Mouse (Mus musculus): ENCODE data around the gene Ccdc47. TPM values are rescaled to one million over a fixed set of nuclear protein-coding genes. Genes with fewer than 3 reads are reported as not detected.

The Ccdc47 gene
- polyA plus RNA-seq (2015; fragmentation: Nextera tagmentation; extraction: Ambion mirVana), result 87.3 and 88.2 TPM in 2 replicates

GRCm38 (mm10) chr11:106215927-106216729 is at the start of gene Ccdc47:
Gene Ccdc47, minus strand, starts transcription at chr11:106216344.
- H3K4me2 ChIP-seq, result peak within 1 kb of the TSS; percentile 64
- H3K27ac ChIP-seq, result peak within 1 kb of the TSS; percentile 97
- peak within 1 kb of the TSS; percentile 100 for H3K9ac ChIP-seq
- peaks cover 33% of the 10 kb centered on the region for H3K4me1 ChIP-seq (replicated peaks)
- H3K27me3 ChIP-seq, result no peaks in the 10 kb centered on the region
- peaks cover 17% of the 10 kb centered on the region for H3K36me3 ChIP-seq
- peak within 1 kb of the TSS; percentile 100 for H3K4me3 ChIP-seq
- ATAC-seq (replicated peaks; ENCODE audit: insufficient number of reproducible peaks, insufficient read depth, low FRiP score, low read depth), result peak; percentile 97
- H3K9me3 ChIP-seq (replicated peaks), result no peaks in the 10 kb centered on the region
- WGBS, result under 1% methylated on average over 46 of the region's 46 CpGs

GRCm38 (mm10) chr11:106265570-106265969 is 49.4 kb upstream of the Ccdc47 start:
- Histone ChIP-seq H3K4me1 (replicated peaks) (peaks cover 26% of the 10 kb centered on the region), H3K27ac (no peak overlapping the region), H3K9ac (no peak overlapping the region), H3K4me2 (no peak overlapping the region), H3K9me3 (replicated peaks) (no peaks in the 10 kb centered on the region), H3K4me3 (no peak overlapping the region), H3K36me3 (peaks cover 66% of the 10 kb centered on the region), H3K27me3 (no peaks in the 10 kb centered on the region)
- ATAC-seq (replicated peaks; ENCODE audit: insufficient number of reproducible peaks, insufficient read depth, low FRiP score, low read depth), result no peak
- WGBS, result 86% methylated on average over 4 of the region's 4 CpGs

- Histone ChIP-seq H3K27ac (no peak overlapping the region), H3K27me3 (no peaks in the 10 kb centered on the region), H3K4me1 (replicated peaks) (peaks cover 22% of the 10 kb centered on the region), H3K36me3 (peaks cover 66% of the 10 kb centered on the region), H3K9me3 (replicated peaks) (no peaks in the 10 kb centered on the region), H3K9ac (no peak overlapping the region), H3K4me3 (no peak overlapping the region), H3K4me2 (no peak overlapping the region)
- no peak for ATAC-seq (replicated peaks; ENCODE audit: insufficient number of reproducible peaks, insufficient read depth, low FRiP score, low read depth)
- 88% methylated on average over 15 of the region's 15 CpGs for WGBS
These were observed 48.8 kb upstream of the Ccdc47 start for GRCm38 (mm10) chr11:106264988-106265387.

- no peaks in the 10 kb centered on the region for H3K27me3 ChIP-seq
- H3K9me3 ChIP-seq (replicated peaks), result no peaks in the 10 kb centered on the region
- WGBS, result 83% methylated on average over 9 of the region's 9 CpGs
- no peak overlapping the region for H3K4me2 ChIP-seq
- ATAC-seq (replicated peaks; ENCODE audit: insufficient number of reproducible peaks, insufficient read depth, low FRiP score, low read depth), result no peak
- H3K27ac ChIP-seq, result no peak overlapping the region
- no peak overlapping the region for H3K4me3 ChIP-seq
- H3K36me3 ChIP-seq, result peaks cover 71% of the 10 kb centered on the region
- H3K4me1 ChIP-seq (replicated peaks), result peaks cover 19% of the 10 kb centered on the region
- H3K9ac ChIP-seq, result no peak overlapping the region
These were observed 47.8 kb upstream of the Ccdc47 start for GRCm38 (mm10) chr11:106263963-106264362.

GRCm38 (mm10) chr11:106260826-106261450 is 44.8 kb upstream of the Ccdc47 start:
- Histone ChIP-seq H3K4me2 (no peak overlapping the region), H3K27me3 (no peaks in the 10 kb centered on the region), H3K9ac (no peak overlapping the region), H3K9me3 (replicated peaks) (no peaks in the 10 kb centered on the region), H3K4me3 (no peak overlapping the region), H3K27ac (no peak overlapping the region), H3K36me3 (peaks cover 64% of the 10 kb centered on the region), H3K4me1 (replicated peaks) (peaks cover 13% of the 10 kb centered on the region)
- no peak for ATAC-seq (replicated peaks; ENCODE audit: insufficient number of reproducible peaks, insufficient read depth, low FRiP score, low read depth)
- WGBS, result 73% methylated on average over 14 of the region's 14 CpGs

GRCm38 (mm10) chr11:106256775-106257174 is 40.6 kb upstream of the Ccdc47 start:
- Histone ChIP-seq H3K27ac (no peak overlapping the region; the same call in 1 of the 2 replicates), H3K4me1 (replicated peaks) (peaks cover 23% of the 10 kb centered on the region), H3K4me3 (peak overlapping the region; percentile 93), H3K9me3 (replicated peaks) (no peaks in the 10 kb centered on the region), H3K4me2 (peak overlapping the region; percentile 94), H3K36me3 (peaks cover 40% of the 10 kb centered on the region), H3K27me3 (no peaks in the 10 kb centered on the region), H3K9ac (peak overlapping the region; percentile 90)
- ATAC-seq (replicated peaks; ENCODE audit: insufficient number of reproducible peaks, insufficient read depth, low FRiP score, low read depth), result no peak
- WGBS, result 56% methylated on average over 5 of the region's 5 CpGs

GRCm38 (mm10) chr11:106255685-106256451 is 39.7 kb upstream of the Ccdc47 start, which contains the start of the genes Ftsj3 and Psmc5:
Gene Ftsj3, minus strand, starts transcription at chr11:106256079.
Gene Psmc5, plus strand, starts transcription at chr11:106256154.
- Histone ChIP-seq H3K4me1 (replicated peaks) (peaks cover 23% of the 10 kb centered on the region), H3K27me3 (no peaks in the 10 kb centered on the region), H3K4me2 (peak within 1 kb of the TSS; percentile 94), H3K27ac (peak within 1 kb of the TSS; percentile 78), H3K9ac (peak within 1 kb of the TSS; percentile 90), H3K4me3 (peak within 1 kb of the TSS; percentile 93), H3K36me3 (peaks cover 40% of the 10 kb centered on the region), H3K9me3 (replicated peaks) (no peaks in the 10 kb centered on the region)
- ATAC-seq (replicated peaks; ENCODE audit: insufficient number of reproducible peaks, insufficient read depth, low FRiP score, low read depth), result peak; percentile 93
- under 1% methylated on average over 42 of the region's 42 CpGs for WGBS

GRCm38 (mm10) chr11:106255174-106255573 is 39.0 kb upstream of the Ccdc47 start:
- Histone ChIP-seq H3K4me2 (peak overlapping the region; percentile 94), H3K9me3 (replicated peaks) (no peaks in the 10 kb centered on the region), H3K36me3 (peaks cover 47% of the 10 kb centered on the region), H3K4me1 (replicated peaks) (peaks cover 23% of the 10 kb centered on the region), H3K27ac (peak overlapping the region; percentile 78; the same call in 1 of the 2 replicates), H3K9ac (peak overlapping the region; percentile 70), H3K27me3 (no peaks in the 10 kb centered on the region), H3K4me3 (peak overlapping the region; percentile 93)
- ATAC-seq (replicated peaks; ENCODE audit: insufficient number of reproducible peaks, insufficient read depth, low FRiP score, low read depth), result no peak
- 2% methylated on average over 22 of the region's 22 CpGs for WGBS

GRCm38 (mm10) chr11:106254767-106255166 is 38.6 kb upstream of the Ccdc47 start:
- H3K4me2 ChIP-seq, result peak overlapping the region; percentile 94
- peaks cover 51% of the 10 kb centered on the region for H3K36me3 ChIP-seq
- no peaks in the 10 kb centered on the region for H3K27me3 ChIP-seq
- H3K4me1 ChIP-seq (replicated peaks), result peaks cover 23% of the 10 kb centered on the region
- no peak for ATAC-seq (replicated peaks; ENCODE audit: insufficient number of reproducible peaks, insufficient read depth, low FRiP score, low read depth)
- peak overlapping the region; percentile 70 for H3K9ac ChIP-seq
- H3K9me3 ChIP-seq (replicated peaks), result no peaks in the 10 kb centered on the region
- WGBS, result 8% methylated on average over 2 of the region's 2 CpGs
- no peak overlapping the region for H3K27ac ChIP-seq
- H3K4me3 ChIP-seq, result peak overlapping the region; percentile 93

GRCm38 (mm10) chr11:106249326-106249725 is 33.2 kb upstream of the Ccdc47 start:
- Histone ChIP-seq H3K27ac (no peak overlapping the region), H3K4me2 (no peak overlapping the region), H3K4me3 (no peak overlapping the region), H3K9ac (no peak overlapping the region), H3K4me1 (replicated peaks) (0 out of 2 replicates have a peak, but pooled peaks cover 2% of the 10 kb centered on the region), H3K27me3 (no peaks in the 10 kb centered on the region), H3K36me3 (peaks cover 90% of the 10 kb centered on the region), H3K9me3 (replicated peaks) (no peaks in the 10 kb centered on the region)
- no peak for ATAC-seq (replicated peaks; ENCODE audit: insufficient number of reproducible peaks, insufficient read depth, low FRiP score, low read depth)
- WGBS, result 85% methylated on average over 7 of the region's 7 CpGs

- WGBS, result 92% methylated on average over 1 of the region's 1 CpGs
- 0 out of 2 replicates have a peak, but pooled peaks cover 2% of the 10 kb centered on the region for H3K4me1 ChIP-seq (replicated peaks)
- peaks cover 98% of the 10 kb centered on the region for H3K36me3 ChIP-seq
- no peak overlapping the region for H3K4me3 ChIP-seq
- no peak overlapping the region for H3K27ac ChIP-seq
- H3K27me3 ChIP-seq, result no peaks in the 10 kb centered on the region
- H3K4me2 ChIP-seq, result no peak overlapping the region
- ATAC-seq (replicated peaks; ENCODE audit: insufficient number of reproducible peaks, insufficient read depth, low FRiP score, low read depth), result no peak
- H3K9me3 ChIP-seq (replicated peaks), result no peaks in the 10 kb centered on the region; the same call in 1 of the 2 replicates
- no peak overlapping the region for H3K9ac ChIP-seq
These were observed 30.7 kb upstream of the Ccdc47 start for GRCm38 (mm10) chr11:106246834-106247233.
